Mouse (Mus musculus) lung, adult 18-20 months (tissue): ENCODE measurements around the gene Spns2.

Experiments used
- DNase-seq, 2 experiments: peaks; one replicate each; pipeline ENCODE4 v3.0.0; 2022; ENCODE audit warnings: mixed read lengths in 2 of 2

Spns2 gene

GRCm38 (mm10) chr11:72408451-72409170, 81.1 kb downstream of the Spns2 start:
- DNase-seq = no peak

- no peak for DNase-seq
Measured at GRCm38 (mm10) chr11:72407574-72407973, 82.1 kb downstream of the Spns2 start.

- no peak for DNase-seq
Measured at GRCm38 (mm10) chr11:72407081-72407480, 82.6 kb downstream of the Spns2 start.

GRCm38 (mm10) chr11:72406079-72406675, 83.5 kb downstream of the Spns2 start:
- peak in 1 of 2 experiments; percentile 51 for DNase-seq

GRCm38 (mm10) chr11:72405532-72405931, 84.2 kb downstream of the Spns2 start:
- no peak for DNase-seq

GRCm38 (mm10) chr11:72402969-72403368, 86.7 kb downstream of the Spns2 start:
- DNase-seq = no peak

GRCm38 (mm10) chr11:72402017-72402416, 87.7 kb downstream of the Spns2 start:
- DNase-seq = no peak
